Mouse (Mus musculus) forebrain, postnatal 0 days (tissue): ENCODE data around the gene Smc4. TPM values are rescaled to one million over a fixed set of nuclear protein-coding genes. Genes with fewer than 3 reads are reported as not detected.

Experiments used
- ATAC-seq: fragments of 200-750 bp; cut with Nextera tagmentation; 2 replicates; pipeline ENCODE4 v1.8.0; 2017; ENCODE audit warnings: mild to moderate bottlenecking, moderate library complexity
- DNase-seq: peaks from one replicate; pipeline ENCODE4 v3.0.0-alpha.2; 2015
- H3K27ac ChIP-seq: fragments of 300-500 bp; sonication (generic); 2 replicates; pipeline ENCODE4 v1.5.1; 2014; ENCODE audit warnings: low read depth, mild to moderate bottlenecking, antibody characterized with exemption, low read length, moderate library complexity, mixed read lengths
- H3K27me3 ChIP-seq: fragments of 300-500 bp; sonication (generic); 2 replicates; pipeline ENCODE4 v1.6.1; 2014; ENCODE audit warnings: mild to moderate bottlenecking, low read length, mixed read lengths; ENCODE audit not compliant: insufficient read depth
- H3K36me3 ChIP-seq: fragments of 300-500 bp; sonication (generic); 2 replicates; pipeline ENCODE4 v1.6.1; 2014; ENCODE audit warnings: mild to moderate bottlenecking, moderate library complexity; ENCODE audit not compliant: insufficient read depth
- H3K4me1 ChIP-seq: fragments of 300-500 bp; sonication (generic); 2 replicates; pipeline ENCODE4 v1.6.1; 2014; ENCODE audit warnings: antibody characterized with exemption; ENCODE audit not compliant: insufficient read depth
- H3K4me2 ChIP-seq: fragments of 300-500 bp; sonication (generic); 2 replicates; pipeline ENCODE4 v1.6.1; 2014; ENCODE audit warnings: low read depth, mild to moderate bottlenecking, moderate library complexity
- H3K4me3 ChIP-seq: fragments of 300-500 bp; sonication (generic); 2 replicates; pipeline ENCODE4 v1.5.1; 2014; ENCODE audit warnings: low read depth, low read length, mixed read lengths
- H3K9ac ChIP-seq: fragments of 300-500 bp; sonication (generic); 2 replicates; pipeline ENCODE4 v1.6.1; 2014; ENCODE audit warnings: mild to moderate bottlenecking
- H3K9me3 ChIP-seq: fragments of 300-500 bp; sonication (generic); 2 replicates; pipeline ENCODE4 v1.6.1; 2016; ENCODE audit warnings: low read length
- CTCF ChIP-seq: sonication (generic); IDR thresholded peaks from 2 replicates; pipeline ENCODE4 v1.5.1; 2016; ENCODE audit warnings: antibody characterized with exemption, control low read depth, low read depth
- WGBS: fragments of 180-500 bp; shearing (Covaris S2); extraction: QIAGEN DNeasy Blood & Tissue Kit; methylation state at CpG from one replicate; pipeline ENCODE4 v1.1.7; 2014; 5-methylcytosine and 5-hydroxymethylcytosine counted together
- polyA plus RNA-seq: library from polyadenylated mRNA; unstranded; fragments of >200 nt; fragmentation: Nextera tagmentation; extraction: Ambion mirVana; gene quantifications from 2 replicates; pipeline ENCODE4 v1.2.1, GENCODE M21; 2015
- total RNA-seq: library from RNA; depleted of rRNA; stranded (reverse); fragments of >200 nt; gene quantifications from 2 replicates; pipeline ENCODE4 v1.2.3, GENCODE M21; 2014

The Smc4 gene
- total and polyA plus RNA-seq, 2 experiments from 2014 or later = 21.1 to 30.2 TPM

GRCm38 (mm10) chr3:69044167-69044591, 39.6 kb downstream of the Smc4 start:
- Histone ChIP-seq H3K36me3 (no peaks in the 10 kb centered on the region), H3K4me2 (peak overlapping the region; percentile 83), H3K4me1 (no peaks in the 10 kb centered on the region; the same call in 1 of the 2 replicates), H3K9me3 (no peaks in the 10 kb centered on the region), H3K27me3 (no peaks in the 10 kb centered on the region), H3K27ac (peak overlapping the region; percentile 87), H3K9ac (peak overlapping the region; percentile 76), H3K4me3 (peak overlapping the region; percentile 95)
- ATAC-seq (peak; percentile 76), DNase-seq (peak; percentile 71)
- TF ChIP-seq CTCF = no peak; the same call in 1 of the 2 replicates
- 5% methylated on average over 40 of the region's 42 CpGs for WGBS

DNA sequence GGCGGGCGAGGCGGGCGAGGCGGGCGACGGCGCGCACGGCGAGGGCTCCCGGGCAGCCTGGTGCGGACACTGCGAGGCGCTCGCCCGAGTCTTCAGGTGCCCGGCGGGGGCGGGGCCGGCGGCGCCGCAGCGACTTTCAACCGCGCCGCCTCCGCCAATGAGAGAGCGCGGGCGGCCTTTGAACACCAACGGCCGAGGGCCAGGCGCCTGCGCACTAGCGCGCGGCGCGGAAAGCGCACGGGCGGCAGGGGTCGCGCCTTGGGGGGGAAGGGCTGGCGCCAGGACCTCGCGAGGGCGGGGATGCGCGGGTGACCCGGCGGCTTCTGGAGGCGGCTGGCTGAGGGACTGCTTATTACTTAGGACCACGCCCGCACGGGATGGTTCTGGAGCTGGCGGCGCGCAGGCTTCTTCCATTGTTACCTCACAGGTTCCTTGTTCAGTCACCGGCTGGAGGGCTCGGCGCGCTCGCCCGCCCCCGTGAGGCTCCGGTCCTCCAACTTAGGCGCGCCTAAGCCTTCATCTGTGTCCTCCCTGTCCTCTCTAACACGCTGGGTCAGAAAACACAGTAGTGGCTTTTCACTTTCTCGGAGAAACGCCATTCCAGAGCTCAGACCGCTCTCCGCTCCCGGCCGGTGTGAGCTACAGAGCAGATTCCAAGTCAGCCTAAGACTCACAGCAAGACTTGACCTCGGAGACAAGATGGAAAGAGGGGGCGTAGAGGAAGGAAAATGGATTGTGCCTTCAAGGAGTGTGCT, 40.3 kb downstream of the Smc4 start, which contains the start of gene Trim59:
TSS of gene Trim59 (minus strand) at position 111 of the 755 bp plus-strand sequence.
- Histone ChIP-seq H3K4me3 (peak within 1 kb of the TSS; percentile 95), H3K27me3 (no peaks in the 10 kb centered on the region), H3K4me2 (peak within 1 kb of the TSS; percentile 83), H3K4me1 (no peaks in the 10 kb centered on the region; the same call in 1 of the 2 replicates), H3K9ac (peak within 1 kb of the TSS; percentile 76), H3K9me3 (no peaks in the 10 kb centered on the region), H3K36me3 (no peaks in the 10 kb centered on the region), H3K27ac (peak within 1 kb of the TSS; percentile 87)
- peak; percentile 95 for ATAC-seq
- under 1% methylated on average over 75 of the region's 80 CpGs for WGBS
- TF ChIP-seq CTCF = peak; percentile 36
- DNase-seq = peak; percentile 95

DNA sequence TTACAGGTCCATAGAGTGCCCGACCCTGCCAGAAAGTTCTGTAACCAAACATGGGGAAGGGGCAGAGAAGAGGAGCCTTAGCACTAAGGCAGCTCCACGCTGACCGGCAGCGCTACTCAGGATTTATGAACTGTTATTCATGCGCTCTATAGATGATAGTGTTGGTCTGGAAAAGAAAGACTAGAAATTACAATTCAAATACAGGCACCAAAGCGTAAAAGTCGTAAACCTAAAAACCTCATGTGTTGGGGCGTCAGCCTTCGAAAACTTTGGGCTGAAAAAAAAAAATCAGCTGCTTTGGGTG, 40.8 kb downstream of the Smc4 start:
- H3K27me3 ChIP-seq = no peaks in the 10 kb centered on the region
- no peaks in the 10 kb centered on the region; the same call in 1 of the 2 replicates for H3K4me1 ChIP-seq
- no peak for TF ChIP-seq CTCF
- H3K9ac ChIP-seq = peak overlapping the region; percentile 76
- H3K27ac ChIP-seq = 0 out of 2 replicates have a peak overlapping the region, but pooled peaks have one; percentile 87
- H3K36me3 ChIP-seq = no peaks in the 10 kb centered on the region
- peak overlapping the region; percentile 95 for H3K4me3 ChIP-seq
- H3K9me3 ChIP-seq = no peaks in the 10 kb centered on the region
- ATAC-seq (no peak), DNase-seq (no peak)
- 6% methylated on average over 9 of the region's 9 CpGs for WGBS
- peak overlapping the region; percentile 83 for H3K4me2 ChIP-seq

DNA sequence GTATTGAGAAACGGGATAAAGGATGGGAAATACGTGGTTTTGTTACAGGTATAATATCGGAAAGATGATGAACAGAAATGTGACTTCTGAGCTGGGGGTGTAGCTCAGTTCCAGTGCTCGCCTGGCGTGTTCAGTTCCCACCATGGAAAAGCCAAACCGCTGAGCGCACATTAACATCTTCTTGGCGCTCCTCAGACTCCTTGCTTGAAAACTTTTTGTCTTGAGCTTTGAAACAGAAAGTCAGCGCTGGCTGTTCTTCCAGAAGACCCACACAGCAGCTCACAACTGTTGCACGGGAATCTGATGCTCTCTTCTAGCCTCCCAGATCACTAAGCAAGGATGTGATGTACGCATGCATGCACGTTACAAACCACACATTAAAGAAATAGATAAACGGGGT, 41.2 kb downstream of the Smc4 start:
- no peak for TF ChIP-seq CTCF
- Histone ChIP-seq H3K4me2 (peak overlapping the region; percentile 83), H3K27ac (no peak overlapping the region), H3K27me3 (no peaks in the 10 kb centered on the region), H3K4me3 (peak overlapping the region; percentile 95; the same call in 1 of the 2 replicates), H3K9me3 (no peaks in the 10 kb centered on the region), H3K9ac (no peak overlapping the region), H3K36me3 (no peaks in the 10 kb centered on the region), H3K4me1 (no peaks in the 10 kb centered on the region; the same call in 1 of the 2 replicates)
- DNase-seq (peak; percentile 11), ATAC-seq (no peak)
- 19% methylated on average over 13 of the region's 13 CpGs for WGBS

DNA sequence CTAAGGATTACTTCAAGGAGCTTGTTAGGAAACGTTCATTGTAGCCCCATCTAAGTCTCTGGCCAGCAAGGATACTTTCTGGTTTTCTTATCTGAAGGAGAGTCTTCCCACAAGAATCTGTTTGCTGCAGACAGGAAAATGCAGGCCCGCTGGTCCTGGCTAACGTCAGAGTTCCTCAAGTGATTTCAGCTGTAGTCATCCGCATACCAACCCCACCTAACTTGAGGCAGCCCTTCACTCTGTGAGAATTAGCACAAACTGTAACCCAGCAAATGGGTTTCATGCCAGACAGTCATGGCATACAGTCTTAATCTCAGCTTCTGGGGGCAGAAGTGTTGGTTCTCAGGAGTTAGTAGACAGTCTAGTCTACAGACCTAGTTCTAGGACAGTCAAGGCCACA, 42.0 kb downstream of the Smc4 start:
- ATAC-seq = no peak
- DNase-seq = no peak
- no peak for TF ChIP-seq CTCF
- H3K9ac ChIP-seq = no peak overlapping the region
- no peak overlapping the region for H3K27ac ChIP-seq
- H3K27me3 ChIP-seq = no peaks in the 10 kb centered on the region
- 77% methylated on average over 4 of the region's 4 CpGs for WGBS
- no peak overlapping the region for H3K4me2 ChIP-seq
- H3K9me3 ChIP-seq = no peaks in the 10 kb centered on the region
- no peaks in the 10 kb centered on the region for H3K36me3 ChIP-seq
- H3K4me1 ChIP-seq = no peaks in the 10 kb centered on the region; the same call in 1 of the 2 replicates
- no peak overlapping the region for H3K4me3 ChIP-seq

- H3K9ac ChIP-seq = no peak overlapping the region
- H3K9me3 ChIP-seq = no peaks in the 10 kb centered on the region
- H3K27ac ChIP-seq = no peak overlapping the region
- H3K36me3 ChIP-seq = no peaks in the 10 kb centered on the region
- TF ChIP-seq CTCF = no peak
- H3K27me3 ChIP-seq = no peaks in the 10 kb centered on the region
- no peak overlapping the region for H3K4me3 ChIP-seq
- no peak overlapping the region for H3K4me2 ChIP-seq
- DNase-seq (no peak), ATAC-seq (no peak)
- H3K4me1 ChIP-seq = no peaks in the 10 kb centered on the region; the same call in 1 of the 2 replicates
- 86% methylated on average over 4 of the region's 4 CpGs for WGBS
These were observed 43.1 kb downstream of the Smc4 start for GRCm38 (mm10) chr3:69047684-69048083.

DNA sequence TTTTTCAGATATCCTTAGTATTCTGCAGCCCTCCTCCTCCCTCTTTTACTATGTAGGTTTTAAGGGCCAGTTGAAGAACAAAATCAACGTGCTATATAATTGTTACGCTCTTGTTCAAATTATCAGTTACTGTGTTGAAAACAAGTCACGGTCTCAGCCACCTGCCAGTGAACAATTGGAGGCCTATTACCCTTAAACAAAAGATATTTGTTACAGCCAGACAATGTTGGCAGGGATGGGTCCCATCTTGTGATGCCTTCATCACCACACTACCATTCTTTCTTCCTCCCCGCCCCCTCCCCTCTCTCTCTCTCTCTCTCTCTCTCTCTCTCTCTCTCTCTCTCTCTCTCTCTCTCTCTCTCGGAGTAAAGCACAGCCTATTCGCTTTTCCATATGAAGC, 44.5 kb downstream of the Smc4 start:
- Histone ChIP-seq H3K9ac (no peak overlapping the region), H3K9me3 (no peaks in the 10 kb centered on the region), H3K27me3 (no peaks in the 10 kb centered on the region), H3K4me2 (no peak overlapping the region), H3K27ac (no peak overlapping the region), H3K4me1 (no peaks in the 10 kb centered on the region; the same call in 1 of the 2 replicates), H3K36me3 (no peaks in the 10 kb centered on the region), H3K4me3 (no peak overlapping the region)
- TF ChIP-seq CTCF = no peak
- ATAC-seq = no peak
- no peak for DNase-seq
- 62% methylated on average over 6 of the region's 6 CpGs for WGBS
